In the genomic region with DNA sequence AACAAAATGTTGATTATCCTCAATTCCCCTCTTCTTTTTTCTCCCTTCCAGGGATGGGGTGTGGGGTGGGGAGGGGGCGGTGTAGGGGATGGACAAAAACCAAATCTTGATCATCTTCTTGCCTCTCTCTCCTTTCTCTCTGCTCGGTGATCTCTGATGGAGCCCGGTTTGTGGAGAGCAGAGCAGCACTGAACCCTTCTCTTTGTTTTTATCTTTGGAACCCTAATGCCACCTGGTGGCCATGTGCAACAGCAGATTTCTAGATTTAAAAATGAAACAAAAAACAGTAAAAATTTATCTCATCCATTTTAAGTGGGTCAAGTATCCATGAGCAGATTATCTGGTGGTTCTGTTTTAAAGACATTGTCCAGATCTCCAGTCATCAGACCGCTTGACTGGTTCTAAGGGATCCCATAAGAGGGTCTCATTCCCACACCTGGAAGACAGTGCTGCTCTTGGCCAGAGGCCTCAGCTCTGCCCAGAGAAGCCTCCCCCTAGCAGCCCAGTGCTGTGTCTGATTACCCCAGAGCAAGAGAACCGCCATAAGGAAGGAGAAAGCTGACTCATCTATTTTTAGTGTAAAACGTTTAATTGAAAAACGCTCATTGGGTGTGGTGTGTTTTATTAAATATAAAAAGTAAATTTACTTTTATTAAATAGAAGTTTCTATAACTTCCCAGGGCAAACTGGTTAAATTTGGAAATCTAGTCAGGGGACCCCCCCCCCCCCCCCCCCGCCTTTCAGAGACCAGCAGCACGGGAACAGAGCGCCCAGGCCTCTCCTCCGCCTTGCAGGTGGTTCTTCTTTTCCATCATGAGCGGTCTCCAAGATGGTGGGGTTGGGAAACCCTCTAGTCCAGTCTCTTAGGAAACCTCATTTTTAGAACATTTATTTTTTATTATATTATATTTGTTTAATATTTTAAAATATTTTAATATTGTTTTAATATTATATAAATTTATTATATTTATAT, we compare ENCODE assay signal across 8 mouse cellular contexts. TPM values are rescaled to one million over a fixed set of nuclear protein-coding genes. Genes with fewer than 3 reads are reported as not detected.
DNase-seq lines count a peak whose midpoint lies in the region; ATAC-seq and TF ChIP-seq lines count a peak whose summit lies in the region.

No protein-coding gene starts in this region.

- H3K4me2 ChIP-seq in embryonic facial prominence, embryonic 11.5 days (ENCODE audit: low read depth, low read length) = no peak overlapping the region
- H3K4me2 ChIP-seq in hindbrain, embryonic 14.5 days (replicated peaks) = peak overlapping the region; percentile 11; the same call in 1 of the 2 replicates
- H3K4me2 ChIP-seq in midbrain, embryonic 14.5 days (ENCODE audit: low read length) = 0 out of 2 replicates have a peak overlapping the region, but pooled peaks have one; percentile 14
- H3K4me2 ChIP-seq in stomach, postnatal 0 days (replicated peaks; ENCODE audit: low read depth) = no peak overlapping the region

- H3K4me3 ChIP-seq in heart, adult 2 months = no peak overlapping the region
- H3K4me3 ChIP-seq in embryonic facial prominence, embryonic 11.5 days (ENCODE audit: low read depth, low read length) = no peak overlapping the region
- no peak overlapping the region for H3K4me3 ChIP-seq in hindbrain, embryonic 14.5 days (replicated peaks; ENCODE audit: low read length)
- no peak overlapping the region for H3K4me3 ChIP-seq in midbrain, embryonic 14.5 days (replicated peaks; ENCODE audit: low read depth, low read length)
- H3K4me3 ChIP-seq in stomach, postnatal 0 days (ENCODE audit: low read depth, low read length) = no peak overlapping the region

- DNase-seq in heart, adult 2 months = peak in 1 of 2 experiments; percentile 13
- DNase-seq in heart, postnatal 25 days (ENCODE audit: low spot score) = no peak
- DNase-seq in adrenal gland, postnatal 10 days = peak; percentile 47
- peak; percentile 80 for DNase-seq in embryonic facial prominence, embryonic 11.5 days (ENCODE audit: low spot score)
- peak; percentile 80 for DNase-seq in hindbrain, embryonic 14.5 days (ENCODE audit: low spot score)
- peak; percentile 35 to 69 for DNase-seq in left cerebral cortex, postnatal 25 days (ENCODE audit: low spot score in 2 of 2)
- peak; percentile 86 for DNase-seq in midbrain, embryonic 14.5 days
- peak; percentile 28 for DNase-seq in stomach, postnatal 0 days (ENCODE audit: low spot score)

- TF ChIP-seq EP300 in heart, adult 2 months (IDR thresholded peaks at IDR 0.05; ENCODE audit: insufficient read depth, low read depth, low read length) = no peak
- no peak for TF ChIP-seq EP300 in stomach, postnatal 0 days (optimal IDR thresholded peaks at IDR 0.05)

- H3K9ac ChIP-seq in heart, adult 2 months (ENCODE audit: low read depth, low read length) = no peak overlapping the region
- H3K9ac ChIP-seq in embryonic facial prominence, embryonic 11.5 days (replicated peaks; ENCODE audit: low read length) = no peak overlapping the region
- peak overlapping the region; percentile 52 for H3K9ac ChIP-seq in hindbrain, embryonic 14.5 days
- H3K9ac ChIP-seq in midbrain, embryonic 14.5 days (replicated peaks; ENCODE audit: low read length) = no peak overlapping the region; the same call in 1 of the 2 replicates
- no peak overlapping the region for H3K9ac ChIP-seq in stomach, postnatal 0 days (ENCODE audit: low read length)

- no peaks in the 10 kb centered on the region for H3K36me3 ChIP-seq in heart, adult 2 months (ENCODE audit: control insufficient read depth, insufficient read depth, low read length)
- H3K36me3 ChIP-seq in embryonic facial prominence, embryonic 11.5 days (replicated peaks; ENCODE audit: control insufficient read depth, insufficient read depth, low read depth, low read length) = no peaks in the 10 kb centered on the region
- H3K36me3 ChIP-seq in hindbrain, embryonic 14.5 days (replicated peaks; ENCODE audit: control insufficient read depth, insufficient read depth) = no peaks in the 10 kb centered on the region
- no peaks in the 10 kb centered on the region for H3K36me3 ChIP-seq in midbrain, embryonic 14.5 days (ENCODE audit: control insufficient read depth, insufficient read depth, low read length)
- no peaks in the 10 kb centered on the region for H3K36me3 ChIP-seq in stomach, postnatal 0 days (ENCODE audit: control insufficient read depth, insufficient read depth, low read length)

- H3K4me1 ChIP-seq in heart, adult 2 months (ENCODE audit: control insufficient read depth, insufficient read depth, low read length) = no peaks in the 10 kb centered on the region
- H3K4me1 ChIP-seq in embryonic facial prominence, embryonic 11.5 days (ENCODE audit: control insufficient read depth, insufficient read depth, low read length) = no peaks in the 10 kb centered on the region
- no peaks in the 10 kb centered on the region for H3K4me1 ChIP-seq in hindbrain, embryonic 14.5 days (replicated peaks; ENCODE audit: control insufficient read depth, insufficient read depth, low read length)
- no peaks in the 10 kb centered on the region for H3K4me1 ChIP-seq in midbrain, embryonic 14.5 days (ENCODE audit: control insufficient read depth, insufficient read depth, low read length)
- H3K4me1 ChIP-seq in stomach, postnatal 0 days (replicated peaks; ENCODE audit: control insufficient read depth, insufficient read depth) = no peaks in the 10 kb centered on the region

- 39% methylated on average over 12 of the region's 12 CpGs for WGBS in heart, adult 2 months
- 47% methylated on average over 12 of the region's 12 CpGs for WGBS in embryonic facial prominence, embryonic 11.5 days
- 45% methylated on average over 12 of the region's 12 CpGs for WGBS in hindbrain, embryonic 14.5 days
- WGBS in midbrain, embryonic 14.5 days = 39% methylated on average over 11 of the region's 12 CpGs
- WGBS in stomach, postnatal 0 days = 37% methylated on average over 12 of the region's 12 CpGs

- peak; percentile 76 for TF ChIP-seq CTCF in heart, adult 2 months (IDR thresholded peaks at IDR 0.05)
- TF ChIP-seq CTCF in stomach, postnatal 0 days (IDR thresholded peaks at IDR 0.05; ENCODE audit: low read depth) = peak; percentile 76

- TF ChIP-seq POLR2A in heart, adult 2 months (IDR thresholded peaks at IDR 0.05; ENCODE audit: insufficient read depth, low read depth, low read length) = no peak

- no peak overlapping the region for H3K27ac ChIP-seq in heart, adult 2 months
- H3K27ac ChIP-seq in embryonic facial prominence, embryonic 11.5 days (replicated peaks; ENCODE audit: low read depth, low read length) = no peak overlapping the region
- H3K27ac ChIP-seq in hindbrain, embryonic 14.5 days = peak overlapping the region; percentile 76
- peak overlapping the region; percentile 60 for H3K27ac ChIP-seq in midbrain, embryonic 14.5 days (replicated peaks; ENCODE audit: low read depth, low read length)
- no peak overlapping the region for H3K27ac ChIP-seq in stomach, postnatal 0 days (replicated peaks)

- no peaks in the 10 kb centered on the region for H3K9me3 ChIP-seq in embryonic facial prominence, embryonic 11.5 days (replicated peaks; ENCODE audit: control insufficient read depth, low read length)
- no peaks in the 10 kb centered on the region for H3K9me3 ChIP-seq in hindbrain, embryonic 14.5 days (ENCODE audit: control insufficient read depth, low read length)
- H3K9me3 ChIP-seq in midbrain, embryonic 14.5 days (ENCODE audit: control insufficient read depth, low read length) = no peaks in the 10 kb centered on the region
- no peaks in the 10 kb centered on the region for H3K9me3 ChIP-seq in stomach, postnatal 0 days (ENCODE audit: control insufficient read depth, low read length)

- H3K79me2 ChIP-seq in heart, adult 2 months (replicated peaks; ENCODE audit: control insufficient read depth, insufficient read depth, low read length) = no peaks in the 10 kb centered on the region

- intact Hi-C loops in heart, adult 2 months (cut with DNase I) = loop anchor here (2.0 to 5.0 kb wide), 3 partner anchors 35 to 206 kb away; a partner anchor contains a TSS
- intact Hi-C loops in heart, postnatal 25 days (cut with DNase I) = loop anchor here (1.0 to 2.0 kb wide), 3 partner anchors 35 to 207 kb away; no protein-coding TSS in a partner anchor
- intact Hi-C loops in left cerebral cortex, postnatal 25 days (cut with DNase I) = loop anchor here (1.0 kb wide), 1 partner anchor 75 kb away; no protein-coding TSS in a partner anchor

- H3K27me3 ChIP-seq in heart, adult 2 months (ENCODE audit: control insufficient read depth, insufficient read depth, low read length) = no peaks in the 10 kb centered on the region
- H3K27me3 ChIP-seq in embryonic facial prominence, embryonic 11.5 days (ENCODE audit: control insufficient read depth, insufficient read depth, low read length) = no peaks in the 10 kb centered on the region
- no peaks in the 10 kb centered on the region for H3K27me3 ChIP-seq in hindbrain, embryonic 14.5 days (ENCODE audit: control insufficient read depth, insufficient read depth, low read length)
- no peaks in the 10 kb centered on the region for H3K27me3 ChIP-seq in midbrain, embryonic 14.5 days (ENCODE audit: control insufficient read depth, insufficient read depth, low read length)
- no peaks in the 10 kb centered on the region for H3K27me3 ChIP-seq in stomach, postnatal 0 days (ENCODE audit: control insufficient read depth, insufficient read depth, low read length)

- ATAC-seq in embryonic facial prominence, embryonic 11.5 days (replicated peaks; ENCODE audit: insufficient number of reproducible peaks, low FRiP score, low TSS enrichment, low read depth) = peak; percentile 77
- ATAC-seq in hindbrain, embryonic 14.5 days (ENCODE audit: low FRiP score) = peak; percentile 78; the same call in 1 of the 2 replicates
- ATAC-seq in midbrain, embryonic 14.5 days (ENCODE audit: low FRiP score, low TSS enrichment) = peak; percentile 64; the same call in 1 of the 2 replicates
- ATAC-seq in stomach, postnatal 0 days (ENCODE audit: low FRiP score, low TSS enrichment) = 0 out of 2 replicates have a peak, but pooled peaks have one; percentile 38

RNA-seq across cellular contexts. Expression of a gene that starts 5.3 kb away (rescaled TPM):
- 1 to 10 TPM; 8.8 to 8.9 TPM for total RNA-seq in heart, adult 2 months (2021)
- polyA plus RNA-seq in heart, adult 2 months (2012; rRNA removed) = 1.6 and 3.7 TPM in 2 replicates
- 1 to 10 TPM; 8.2 to 8.9 TPM for total RNA-seq in heart, postnatal 25 days (2021)
- total RNA-seq in adrenal gland, postnatal 10 days (2021) = 10 to 100 TPM in 1 of 2 experiments, 1 to 10 TPM in 1; 9.9 to 16.0 TPM
- polyA plus RNA-seq in embryonic facial prominence, embryonic 11.5 days (2014; fragmentation: Nextera tagmentation; extraction: Ambion mirVana) = 56.8 and 62.5 TPM in 2 replicates
- 92.5 and 99.3 TPM in 2 replicates for polyA plus RNA-seq in hindbrain, embryonic 14.5 days (2014; fragmentation: Nextera tagmentation; extraction: Ambion mirVana)
- total RNA-seq in left cerebral cortex, postnatal 25 days (2021) = 10 to 100 TPM; 32.7 to 36.0 TPM
- polyA plus RNA-seq in midbrain, embryonic 14.5 days (2014; fragmentation: Nextera tagmentation; extraction: Ambion mirVana) = 89.9 and 125 TPM in 2 replicates
- polyA plus RNA-seq in stomach, postnatal 0 days (2015; fragmentation: Nextera tagmentation; extraction: Ambion mirVana) = 8.4 and 9.3 TPM in 2 replicates

RNA-seq across cellular contexts. Expression of a gene that starts 36.7 kb away (rescaled TPM):
- under 1 TPM; 0.42 to 0.52 TPM for total RNA-seq in heart, adult 2 months (2021)
- polyA plus RNA-seq in heart, adult 2 months (2012; rRNA removed) = 0.18 and 0.20 TPM in 2 replicates
- under 1 TPM; 0.39 to 0.88 TPM for total RNA-seq in heart, postnatal 25 days (2021)
- total RNA-seq in adrenal gland, postnatal 10 days (2021) = 1 to 10 TPM; 1.3 to 1.8 TPM
- polyA plus RNA-seq in embryonic facial prominence, embryonic 11.5 days (2014; fragmentation: Nextera tagmentation; extraction: Ambion mirVana) = 3.9 and 5.1 TPM in 2 replicates
- polyA plus RNA-seq in hindbrain, embryonic 14.5 days (2014; fragmentation: Nextera tagmentation; extraction: Ambion mirVana) = 11.8 and 12.5 TPM in 2 replicates
- 10 to 100 TPM in 1 of 2 experiments, 1 to 10 TPM in 1; 9.4 to 10.5 TPM for total RNA-seq in left cerebral cortex, postnatal 25 days (2021)
- 15.1 and 15.5 TPM in 2 replicates for polyA plus RNA-seq in midbrain, embryonic 14.5 days (2014; fragmentation: Nextera tagmentation; extraction: Ambion mirVana)
- polyA plus RNA-seq in stomach, postnatal 0 days (2015; fragmentation: Nextera tagmentation; extraction: Ambion mirVana) = 1.9 and 2.0 TPM in 2 replicates

RNA-seq across cellular contexts. Expression of a gene that starts 51.5 kb away (rescaled TPM):
- total RNA-seq in heart, adult 2 months (2021) = 10 to 100 TPM; 20.6 to 21.7 TPM
- 13.5 and 14.6 TPM in 2 replicates for polyA plus RNA-seq in heart, adult 2 months (2012; rRNA removed)
- total RNA-seq in heart, postnatal 25 days (2021) = 10 to 100 TPM; 21.9 to 22.2 TPM
- 10 to 100 TPM; 25.9 to 26.6 TPM for total RNA-seq in adrenal gland, postnatal 10 days (2021)
- polyA plus RNA-seq in embryonic facial prominence, embryonic 11.5 days (2014; fragmentation: Nextera tagmentation; extraction: Ambion mirVana) = 5.7 and 6.9 TPM in 2 replicates
- polyA plus RNA-seq in hindbrain, embryonic 14.5 days (2014; fragmentation: Nextera tagmentation; extraction: Ambion mirVana) = 23.5 and 27.2 TPM in 2 replicates
- 100 to 1,000 TPM; 225 to 229 TPM for total RNA-seq in left cerebral cortex, postnatal 25 days (2021)
- polyA plus RNA-seq in midbrain, embryonic 14.5 days (2014; fragmentation: Nextera tagmentation; extraction: Ambion mirVana) = 19.0 and 24.0 TPM in 2 replicates
- polyA plus RNA-seq in stomach, postnatal 0 days (2015; fragmentation: Nextera tagmentation; extraction: Ambion mirVana) = 4.2 and 4.6 TPM in 2 replicates

Comparison
In these comparisons a context has a peak if more than half of its experiments do, and no peak if none do; other contexts are left out.
1. H3K27ac ChIP-seq: peak in hindbrain, embryonic 14.5 days (single experiment) and midbrain, embryonic 14.5 days (single experiment); none in heart, adult 2 months (single experiment), embryonic facial prominence, embryonic 11.5 days (single experiment) and stomach, postnatal 0 days (single experiment).
2. H3K4me2 ChIP-seq: peak in hindbrain, embryonic 14.5 days (single experiment) and midbrain, embryonic 14.5 days (single experiment); none in embryonic facial prominence, embryonic 11.5 days (single experiment) and stomach, postnatal 0 days (single experiment).
3. Peak in every context shown above with its lines, with median percentiles within 50 percentile points of each other: ATAC-seq.